Mouse (Mus musculus) v-Abl transformed pro-B cells (cell line): ENCODE results near the gene Zic2.
"Not testable (repeated sequence)": the region's sequence is repeated elsewhere in the genome, so short reads cannot be mapped to it uniquely, and the experiment has no call there.

ENCODE experiments used
- in situ Hi-C, 2 experiments: fragments of 400-800 bp; cut with MboI; formaldehyde crosslinking; loops; one replicate each; pipeline ENCODE4 v1.15.1; 2025; ENCODE audit not compliant: unreplicated experiment in 2 of 2

Gene Zic2

GRCm38 (mm10) chr14:122474891-122475556 lies at the start of gene Zic2:
TSS of gene Zic2 (plus strand) at chr14:122475435.
- in situ Hi-C loops = no loop called here

- in situ Hi-C loops = no loop called here
Measured at GRCm38 (mm10) chr14:122426529-122427203, 48.6 kb upstream of the Zic2 start.

- in situ Hi-C loops = no loop called here
Measured at GRCm38 (mm10) chr14:122427204-122427560, 48.1 kb upstream of the Zic2 start.

GRCm38 (mm10) chr14:122427654-122428053 lies 47.6 kb upstream of the Zic2 start:
- in situ Hi-C loops = no loop called here

- in situ Hi-C loops = no loop called here
Measured at GRCm38 (mm10) chr14:122432558-122432957, 42.7 kb upstream of the Zic2 start.

- in situ Hi-C loops = no loop called here
Measured at GRCm38 (mm10) chr14:122434039-122434438, 41.2 kb upstream of the Zic2 start.

GRCm38 (mm10) chr14:122436850-122437249 lies 38.4 kb upstream of the Zic2 start:
- in situ Hi-C loops = no loop called here

GRCm38 (mm10) chr14:122449601-122450495 lies 25.4 kb upstream of the Zic2 start:
- in situ Hi-C loops = no loop called here

- in situ Hi-C loops = no loop called here
Measured at GRCm38 (mm10) chr14:122450496-122451382, 24.5 kb upstream of the Zic2 start, which contains the start of gene Gm5089. TSS of gene Gm5089 (minus strand) at chr14:122451115.

- in situ Hi-C loops = no loop called here
Measured at GRCm38 (mm10) chr14:122451551-122452145, 23.6 kb upstream of the Zic2 start.

GRCm38 (mm10) chr14:122452701-122453387 lies 22.4 kb upstream of the Zic2 start:
- in situ Hi-C loops = no loop called here

- in situ Hi-C loops = no loop called here
Measured at GRCm38 (mm10) chr14:122453388-122453995, 21.7 kb upstream of the Zic2 start.

- in situ Hi-C loops = no loop called here
Measured at GRCm38 (mm10) chr14:122453996-122454738, 21.1 kb upstream of the Zic2 start.

GRCm38 (mm10) chr14:122454901-122455561 lies 20.2 kb upstream of the Zic2 start:
- in situ Hi-C loops = no loop called here

- in situ Hi-C loops = no loop called here
Measured at GRCm38 (mm10) chr14:122455562-122455958, 19.7 kb upstream of the Zic2 start.

- in situ Hi-C loops = not testable (repeated sequence)
Measured at GRCm38 (mm10) chr14:122459332-122459731, 15.9 kb upstream of the Zic2 start.

- in situ Hi-C loops = no loop called here
Measured at GRCm38 (mm10) chr14:122459776-122460175, 15.5 kb upstream of the Zic2 start.

GRCm38 (mm10) chr14:122460226-122460625 lies 15.0 kb upstream of the Zic2 start:
- in situ Hi-C loops = no loop called here
